Mouse (Mus musculus) ES-E14 (cell line): ENCODE results near the gene Macrod2.

Experiments
- CHD2 ChIP-seq: IDR thresholded peaks from 2 replicates; pipeline ENCODE4 v1.6.1; 2014; ENCODE audit warnings: mild to moderate bottlenecking, low read depth, low read length, inconsistent platforms
- HCFC1 ChIP-seq: IDR thresholded peaks from 2 replicates; pipeline ENCODE4 v1.6.1; 2012; ENCODE audit warnings: low read length, inconsistent platforms, borderline replicate concordance; ENCODE audit not compliant: insufficient read depth
- MAFK ChIP-seq: IDR thresholded peaks from 2 replicates; pipeline ENCODE4 v1.6.1; 2014; ENCODE audit warnings: mild to moderate bottlenecking, low read depth, low read length, inconsistent platforms; ENCODE audit not compliant: insufficient read depth
- ZNF384 ChIP-seq: IDR thresholded peaks from 2 replicates; pipeline ENCODE4 v1.6.1; 2012; ENCODE audit warnings: low read depth, low read length, inconsistent platforms

GRCm38 (mm10) chr2:142055576-142055975 lies 1660.5 kb downstream of the Macrod2 start:
- TF ChIP-seq ZNF384 (no peak), HCFC1 (no peak), CHD2 (no peak), MAFK (no peak)
